Mouse (Mus musculus): Measurements from ENCODE around the gene Cyp24a1.

Cyp24a1 gene

GRCm38 (mm10) chr2:170497091-170497566 lies at the start of gene Cyp24a1:
Gene Cyp24a1, minus strand, starts transcription at chr2:170497145.
- DNase-seq (ENCODE audit: low spot score in 2 of 2), result no peak

- DNase-seq (ENCODE audit: low spot score in 2 of 2), result no peak
Measured at GRCm38 (mm10) chr2:170545745-170546144, 48.8 kb upstream of the Cyp24a1 start.

- DNase-seq (ENCODE audit: low spot score in 2 of 2), result no peak
Measured at GRCm38 (mm10) chr2:170544950-170545349, 48.0 kb upstream of the Cyp24a1 start.

GRCm38 (mm10) chr2:170544159-170544558 lies 47.2 kb upstream of the Cyp24a1 start:
- no peak for DNase-seq (ENCODE audit: low spot score in 2 of 2)

GRCm38 (mm10) chr2:170543625-170544024 lies 46.7 kb upstream of the Cyp24a1 start:
- DNase-seq (ENCODE audit: low spot score in 2 of 2), result no peak

GRCm38 (mm10) chr2:170539211-170539610 lies 42.3 kb upstream of the Cyp24a1 start:
- peak; percentile 83 to 85 for DNase-seq (ENCODE audit: low spot score in 2 of 2)

GRCm38 (mm10) chr2:170535841-170536240 lies 38.9 kb upstream of the Cyp24a1 start:
- DNase-seq (ENCODE audit: low spot score in 2 of 2), result no peak

GRCm38 (mm10) chr2:170534803-170535174 lies 37.8 kb upstream of the Cyp24a1 start:
- no peak for DNase-seq (ENCODE audit: low spot score in 2 of 2)

GRCm38 (mm10) chr2:170534116-170534802 lies 37.3 kb upstream of the Cyp24a1 start:
- DNase-seq (ENCODE audit: low spot score in 2 of 2), result no peak

- no peak for DNase-seq (ENCODE audit: low spot score in 2 of 2)
Measured at GRCm38 (mm10) chr2:170530256-170530655, 33.3 kb upstream of the Cyp24a1 start.

- no peak for DNase-seq (ENCODE audit: low spot score in 2 of 2)
Measured at GRCm38 (mm10) chr2:170529766-170530165, 32.8 kb upstream of the Cyp24a1 start.

GRCm38 (mm10) chr2:170528061-170528460 lies 31.1 kb upstream of the Cyp24a1 start:
- no peak for DNase-seq (ENCODE audit: low spot score in 2 of 2)

- no peak for DNase-seq (ENCODE audit: low spot score in 2 of 2)
Measured at GRCm38 (mm10) chr2:170526513-170526912, 29.6 kb upstream of the Cyp24a1 start.

- DNase-seq (ENCODE audit: low spot score in 2 of 2), result peak; percentile 45 to 77
Measured at GRCm38 (mm10) chr2:170520321-170520971, 23.5 kb upstream of the Cyp24a1 start.

GRCm38 (mm10) chr2:170513756-170514155 lies 16.8 kb upstream of the Cyp24a1 start:
- no peak for DNase-seq (ENCODE audit: low spot score in 2 of 2)

- DNase-seq (ENCODE audit: low spot score in 2 of 2), result peak; percentile 93 to 95
Measured at GRCm38 (mm10) chr2:170511073-170511891, 14.3 kb upstream of the Cyp24a1 start.

GRCm38 (mm10) chr2:170508821-170509220 lies 11.9 kb upstream of the Cyp24a1 start:
- peak; percentile 96 to 98 for DNase-seq (ENCODE audit: low spot score in 2 of 2)

- peak; percentile 93 to 94 for DNase-seq (ENCODE audit: low spot score in 2 of 2)
Measured at GRCm38 (mm10) chr2:170507734-170508133, 10.8 kb upstream of the Cyp24a1 start.

GRCm38 (mm10) chr2:170503983-170504382 lies 7.0 kb upstream of the Cyp24a1 start:
- no peak for DNase-seq (ENCODE audit: low spot score in 2 of 2)

- no peak for DNase-seq (ENCODE audit: low spot score in 2 of 2)
Measured at GRCm38 (mm10) chr2:170503343-170503742, 6.4 kb upstream of the Cyp24a1 start.

- DNase-seq (ENCODE audit: low spot score in 2 of 2), result no peak
Measured at GRCm38 (mm10) chr2:170498011-170498410, 1.1 kb upstream of the Cyp24a1 start.
